Mouse (Mus musculus): ENCODE data around the gene Irf2bpl. TPM values are rescaled to one million over a fixed set of nuclear protein-coding genes. Genes with fewer than 3 reads are reported as not detected.

Irf2bpl gene
- total RNA-seq, 2 experiments from 2014 or later: 85.8 to 86.2 TPM

Other genes with a start within 250 kb of the Irf2bpl start
- 10 to 100 TPM; 53.5 to 56.7 TPM for gene Vash1, start 206.1 kb downstream of the Irf2bpl start, total RNA-seq (2021)
- 1 to 10 TPM; 5.2 to 5.3 TPM for gene Angel1, start 158.3 kb downstream of the Irf2bpl start, total RNA-seq (2021)
- gene Lrrc74a, start 150.4 kb downstream of the Irf2bpl start, total RNA-seq (2021): not detected
- gene Cipc, start 62.2 kb upstream of the Irf2bpl start, total RNA-seq (2021): 10 to 100 TPM; 34.1 to 39.3 TPM
- not detected for gene Zdhhc22, start 105.6 kb upstream of the Irf2bpl start, total RNA-seq (2021)
- gene Tmem63c, start 136.5 kb upstream of the Irf2bpl start, total RNA-seq (2021): under 1 TPM; 0.18 to 0.50 TPM
- gene Ngb, start 217.7 kb upstream of the Irf2bpl start, total RNA-seq (2021): not detected

Measured in heart, postnatal 4 days (tissue).